Mouse (Mus musculus) cortical plate, adult 2 months (tissue): ENCODE measurements at regions not wholly inside any gene's neighbourhood (a gene's known extent, or its start where the extent isn't known, plus 50 kb on each side); places are given as distances from the start of the nearest gene placed in this dataset.

ENCODE experiments used
- CTCF ChIP-seq: fragments of 200-500 bp; IDR thresholded peaks from 2 replicates; pipeline ENCODE4 v1.5.1; 2011; ENCODE audit warnings: mild to moderate bottlenecking, control low read depth, low read length; ENCODE audit not compliant: insufficient read depth; ENCODE audit errors: extremely low read depth
- POLR2A ChIP-seq: fragments of 200-500 bp; IDR thresholded peaks from 2 replicates; pipeline ENCODE4 v1.6.1; 2011; ENCODE audit warnings: mild to moderate bottlenecking, low read length, control low read depth; ENCODE audit not compliant: insufficient read depth; ENCODE audit errors: extremely low read depth

DNA sequence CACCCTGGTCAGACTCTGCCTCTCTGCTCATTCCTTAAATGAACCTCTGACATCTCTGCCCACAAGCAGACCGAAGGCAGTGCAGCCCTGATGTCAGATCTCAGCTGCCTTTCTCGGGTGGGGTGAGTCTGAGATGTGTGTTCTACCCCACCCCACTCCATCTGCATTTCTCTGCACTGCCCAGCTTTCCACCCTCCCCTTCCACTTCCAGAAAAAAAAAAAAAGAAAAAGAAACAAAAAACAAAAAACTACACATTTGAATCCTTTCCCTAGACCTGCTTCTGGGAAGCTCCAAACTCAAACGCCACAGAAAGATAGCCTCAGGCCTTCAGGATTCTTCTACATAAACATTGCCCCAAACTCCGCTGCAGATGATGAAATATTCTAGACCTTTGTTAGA lies 72.8 kb upstream of the Zfp706 start:
- TF ChIP-seq CTCF = no peak
- TF ChIP-seq POLR2A = no peak
